Mouse (Mus musculus) kidney, embryonic 14.5 days (tissue): ENCODE measurements around the gene Mmel1. TPM values are rescaled to one million over a fixed set of nuclear protein-coding genes. Genes with fewer than 3 reads are reported as not detected.

Source experiments
- ATAC-seq: fragments of 200-750 bp; cut with Nextera tagmentation; 2 replicates; pipeline ENCODE4 v1.8.0; 2017; ENCODE audit warnings: moderate number of reproducible peaks, mild to moderate bottlenecking, moderate TSS enrichment, moderate library complexity; ENCODE audit not compliant: low FRiP score, low TSS enrichment
- H3K27ac ChIP-seq: fragments of 300-500 bp; sonication (generic); 2 replicates; pipeline ENCODE4 v1.5.1; 2014; ENCODE audit warnings: low read depth, mild to moderate bottlenecking, low read length, moderate library complexity, mixed read lengths
- H3K27me3 ChIP-seq: fragments of 300-500 bp; sonication (generic); 2 replicates; pipeline ENCODE4 v1.6.1; 2014; ENCODE audit warnings: mild to moderate bottlenecking, low read length; ENCODE audit not compliant: control insufficient read depth, insufficient read depth
- H3K36me3 ChIP-seq: fragments of 300-500 bp; sonication (generic); 2 replicates; pipeline ENCODE4 v1.6.1; 2014; ENCODE audit warnings: low read length, mixed read lengths; ENCODE audit not compliant: control insufficient read depth, insufficient read depth
- H3K4me1 ChIP-seq: fragments of 300-500 bp; sonication (generic); 2 replicates; pipeline ENCODE4 v1.6.1; 2014; ENCODE audit warnings: low read length, mixed read lengths; ENCODE audit not compliant: control insufficient read depth, insufficient read depth
- H3K4me2 ChIP-seq: fragments of 300-500 bp; sonication (generic); replicated peaks from 2 replicates; pipeline ENCODE4 v1.6.1; 2014; ENCODE audit warnings: low read depth, mild to moderate bottlenecking, low read length
- H3K4me3 ChIP-seq: fragments of 300-500 bp; sonication (generic); 2 replicates; pipeline ENCODE4 v1.5.1; 2014; ENCODE audit warnings: mild to moderate bottlenecking, low read length
- H3K9ac ChIP-seq: fragments of 300-500 bp; sonication (generic); 2 replicates; pipeline ENCODE4 v1.6.1; 2014; ENCODE audit warnings: low read depth, mild to moderate bottlenecking, low read length, moderate library complexity
- H3K9me3 ChIP-seq: fragments of 300-500 bp; sonication (generic); 2 replicates; pipeline ENCODE4 v1.6.1; 2016; ENCODE audit warnings: low read length; ENCODE audit not compliant: control insufficient read depth
- WGBS: fragments of 180-500 bp; shearing (Covaris S2); extraction: QIAGEN DNeasy Blood & Tissue Kit; methylation state at CpG from one replicate; pipeline ENCODE4 v1.1.7; 2014; 5-methylcytosine and 5-hydroxymethylcytosine counted together
- polyA plus RNA-seq: library from polyadenylated mRNA; unstranded; fragments of >200 nt; fragmentation: Nextera tagmentation; extraction: Ambion mirVana; gene quantifications from 2 replicates; pipeline ENCODE4 v1.2.1, GENCODE M21; 2014

Mmel1 gene
- polyA plus RNA-seq, 1 experiment from 2014 or later: not detected

- no peaks in the 10 kb centered on the region for H3K36me3 ChIP-seq
- 0 out of 2 replicates have a peak, but pooled peaks cover 2% of the 10 kb centered on the region for H3K4me1 ChIP-seq
- no peak overlapping the region; the same call in 1 of the 2 replicates for H3K27ac ChIP-seq
- no peak overlapping the region for H3K4me3 ChIP-seq
- no peak overlapping the region for H3K9ac ChIP-seq
- WGBS: 80% methylated on average over 10 of the region's 10 CpGs
- H3K4me2 ChIP-seq: no peak overlapping the region
- H3K9me3 ChIP-seq: no peaks in the 10 kb centered on the region
- H3K27me3 ChIP-seq: peaks cover 30% of the 10 kb centered on the region
- no peak for ATAC-seq
Measured at GRCm38 (mm10) chr4:154857366-154858240, 11.8 kb upstream of the Mmel1 start.

- Histone ChIP-seq H3K4me2 (no peak overlapping the region), H3K36me3 (no peaks in the 10 kb centered on the region), H3K9ac (no peak overlapping the region), H3K27me3 (peaks cover 30% of the 10 kb centered on the region), H3K9me3 (no peaks in the 10 kb centered on the region), H3K4me3 (no peak overlapping the region), H3K4me1 (0 out of 2 replicates have a peak, but pooled peaks cover 2% of the 10 kb centered on the region), H3K27ac (no peak overlapping the region)
- 83% methylated on average over 3 of the region's 3 CpGs for WGBS
- ATAC-seq: no peak
Measured at GRCm38 (mm10) chr4:154858601-154859000, 10.8 kb upstream of the Mmel1 start.

- H3K9me3 ChIP-seq: no peaks in the 10 kb centered on the region
- no peaks in the 10 kb centered on the region for H3K4me1 ChIP-seq
- WGBS: 80% methylated on average over 5 of the region's 5 CpGs
- H3K27me3 ChIP-seq: peaks cover 3% of the 10 kb centered on the region; the same call in 1 of the 2 replicates
- no peak overlapping the region for H3K4me3 ChIP-seq
- ATAC-seq: no peak
- H3K4me2 ChIP-seq: no peak overlapping the region
- no peak overlapping the region for H3K9ac ChIP-seq
- H3K36me3 ChIP-seq: no peaks in the 10 kb centered on the region
- H3K27ac ChIP-seq: no peak overlapping the region
Measured at GRCm38 (mm10) chr4:154861967-154862366, 7.4 kb upstream of the Mmel1 start.

GRCm38 (mm10) chr4:154863436-154863935, 5.9 kb upstream of the Mmel1 start:
- Histone ChIP-seq H3K27me3 (no peaks in the 10 kb centered on the region; the same call in 1 of the 2 replicates), H3K4me1 (no peaks in the 10 kb centered on the region), H3K9ac (no peak overlapping the region), H3K4me2 (peak overlapping the region; percentile 43; the same call in 1 of the 2 replicates), H3K4me3 (no peak overlapping the region), H3K27ac (no peak overlapping the region), H3K9me3 (no peaks in the 10 kb centered on the region), H3K36me3 (no peaks in the 10 kb centered on the region)
- WGBS: 83% methylated on average over 3 of the region's 3 CpGs
- no peak for ATAC-seq

GRCm38 (mm10) chr4:154864271-154864771, 5.1 kb upstream of the Mmel1 start:
- ATAC-seq: peak; percentile 91
- H3K4me1 ChIP-seq: no peaks in the 10 kb centered on the region
- H3K4me2 ChIP-seq: peak overlapping the region; percentile 43
- H3K27ac ChIP-seq: peak overlapping the region; percentile 78; the same call in 1 of the 2 replicates
- under 1% methylated on average over 18 of the region's 18 CpGs for WGBS
- H3K9me3 ChIP-seq: no peaks in the 10 kb centered on the region
- no peaks in the 10 kb centered on the region for H3K36me3 ChIP-seq
- H3K27me3 ChIP-seq: no peaks in the 10 kb centered on the region; the same call in 1 of the 2 replicates
- H3K4me3 ChIP-seq: peak overlapping the region; percentile 26; the same call in 1 of the 2 replicates
- H3K9ac ChIP-seq: peak overlapping the region; percentile 40; the same call in 1 of the 2 replicates

- H3K27ac ChIP-seq: peak overlapping the region; percentile 78; the same call in 1 of the 2 replicates
- H3K36me3 ChIP-seq: no peaks in the 10 kb centered on the region
- H3K9me3 ChIP-seq: no peaks in the 10 kb centered on the region
- no peaks in the 10 kb centered on the region; the same call in 1 of the 2 replicates for H3K27me3 ChIP-seq
- H3K9ac ChIP-seq: peak overlapping the region; percentile 40
- WGBS: 79% methylated on average over 18 of the region's 18 CpGs
- ATAC-seq: no peak
- no peak overlapping the region; the same call in 1 of the 2 replicates for H3K4me2 ChIP-seq
- H3K4me1 ChIP-seq: no peaks in the 10 kb centered on the region
- no peak overlapping the region for H3K4me3 ChIP-seq
Measured at GRCm38 (mm10) chr4:154864961-154865760, 4.2 kb upstream of the Mmel1 start.

GRCm38 (mm10) chr4:154866391-154866790, 3.0 kb upstream of the Mmel1 start:
- ATAC-seq: no peak

GRCm38 (mm10) chr4:154867257-154867656, 2.1 kb upstream of the Mmel1 start:
- no peaks in the 10 kb centered on the region for H3K36me3 ChIP-seq
- no peak overlapping the region for H3K9ac ChIP-seq
- H3K4me2 ChIP-seq: no peak overlapping the region
- peaks cover 3% of the 10 kb centered on the region; the same call in 1 of the 2 replicates for H3K27me3 ChIP-seq
- H3K27ac ChIP-seq: no peak overlapping the region
- no peak overlapping the region for H3K4me3 ChIP-seq
- WGBS: 83% methylated on average over 6 of the region's 6 CpGs
- no peaks in the 10 kb centered on the region for H3K4me1 ChIP-seq
- ATAC-seq: no peak
- no peaks in the 10 kb centered on the region for H3K9me3 ChIP-seq

More at GRCm38 (mm10) chr4:154866391-154866790, 3.0 kb upstream of the Mmel1 start:
- Histone ChIP-seq H3K27me3 (peaks cover 3% of the 10 kb centered on the region; the same call in 1 of the 2 replicates), H3K4me3 (no peak overlapping the region), H3K4me1 (no peaks in the 10 kb centered on the region), H3K4me2 (no peak overlapping the region), H3K36me3 (no peaks in the 10 kb centered on the region), H3K9me3 (no peaks in the 10 kb centered on the region), H3K27ac (no peak overlapping the region), H3K9ac (no peak overlapping the region)
- 87% methylated on average over 5 of the region's 5 CpGs for WGBS
